Mouse (Mus musculus): Measurements from ENCODE around the gene Lypd6b.

The Lypd6b gene

DNA sequence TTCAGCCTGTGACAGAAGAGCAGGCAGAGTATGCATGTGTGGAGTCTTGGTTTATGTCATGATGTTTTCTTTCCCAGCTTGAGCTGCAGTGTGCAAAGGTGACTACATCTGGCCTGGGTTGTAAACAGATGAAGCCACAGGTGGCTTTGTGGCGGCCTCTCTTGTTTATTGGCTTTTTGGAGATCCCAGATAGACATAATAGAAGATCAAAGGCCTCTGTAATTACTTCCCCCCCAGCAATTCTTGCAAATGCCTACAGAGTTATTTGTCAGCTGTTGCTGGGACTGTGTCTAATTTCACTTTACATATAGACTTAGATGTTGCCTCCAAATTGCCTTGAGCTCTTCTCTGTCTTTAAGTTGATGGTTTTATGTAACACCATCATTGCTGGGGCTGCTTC lies 38.1 kb downstream of the Lypd6b start:
- no peak for DNase-seq

DNA sequence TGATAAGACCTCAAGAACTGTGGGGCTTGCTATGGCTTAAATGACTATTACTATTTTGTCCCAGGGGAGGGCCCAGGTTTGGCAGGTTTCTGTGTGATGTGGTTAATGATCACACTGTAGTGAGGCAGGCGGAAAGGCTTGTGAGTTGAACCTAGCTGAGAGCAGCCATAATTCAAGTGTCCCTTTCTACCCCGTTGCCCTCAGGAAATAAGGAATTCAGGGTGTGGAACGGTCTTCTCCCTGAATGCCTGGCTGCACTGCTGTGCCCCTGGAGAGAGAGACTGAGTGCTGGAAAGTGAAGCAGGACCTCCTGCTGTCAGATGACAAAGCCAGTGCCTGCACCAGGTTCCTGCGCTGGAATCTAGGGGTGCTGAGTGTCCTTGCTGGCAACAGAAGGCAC lies 40.3 kb downstream of the Lypd6b start:
- DNase-seq: no peak

DNA sequence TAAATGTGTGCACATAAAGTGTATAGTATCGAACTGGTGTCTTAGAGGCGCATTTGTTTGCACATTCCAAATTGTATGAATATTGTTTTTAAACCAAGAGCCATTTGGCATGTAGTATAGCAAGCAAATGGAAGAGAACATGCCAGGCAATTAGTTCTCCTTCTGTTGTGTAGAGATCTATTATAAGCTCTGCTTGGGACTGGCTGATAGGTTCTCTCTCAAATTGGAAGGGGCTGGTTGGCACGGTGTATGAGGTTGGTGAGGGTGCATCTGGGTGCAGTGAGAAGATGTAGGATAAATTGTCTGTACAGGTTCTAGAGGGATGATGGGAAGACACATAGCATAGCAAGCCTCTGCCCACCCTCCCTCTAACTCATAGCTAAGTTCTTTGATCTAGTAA lies 42.9 kb downstream of the Lypd6b start:
- no peak for DNase-seq

DNA sequence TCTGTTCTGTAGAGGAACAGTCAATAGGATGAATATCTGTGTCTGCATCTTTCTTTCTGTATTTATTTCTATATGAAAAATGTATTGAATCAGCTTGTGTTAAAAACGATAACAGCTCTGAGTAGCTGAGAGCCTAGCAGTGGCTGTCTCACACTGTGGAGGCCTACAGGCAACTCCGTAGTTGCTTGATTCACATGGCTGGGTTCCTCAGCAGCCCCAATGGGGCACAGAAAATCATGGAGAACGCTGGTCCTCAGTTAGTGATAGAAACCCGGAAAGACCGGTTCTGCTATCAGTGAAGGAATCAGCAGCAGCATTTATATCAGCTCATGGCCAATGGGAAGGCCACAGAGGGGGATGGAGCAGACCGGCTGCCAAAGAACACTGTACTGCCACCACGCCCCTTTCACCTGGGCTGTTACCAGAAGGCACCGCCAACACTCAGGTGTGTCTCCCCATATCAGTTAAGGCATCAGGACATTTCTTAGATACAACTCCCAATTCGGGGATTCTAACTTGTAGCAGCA lies 44.9 kb downstream of the Lypd6b start:
- DNase-seq: no peak

DNA sequence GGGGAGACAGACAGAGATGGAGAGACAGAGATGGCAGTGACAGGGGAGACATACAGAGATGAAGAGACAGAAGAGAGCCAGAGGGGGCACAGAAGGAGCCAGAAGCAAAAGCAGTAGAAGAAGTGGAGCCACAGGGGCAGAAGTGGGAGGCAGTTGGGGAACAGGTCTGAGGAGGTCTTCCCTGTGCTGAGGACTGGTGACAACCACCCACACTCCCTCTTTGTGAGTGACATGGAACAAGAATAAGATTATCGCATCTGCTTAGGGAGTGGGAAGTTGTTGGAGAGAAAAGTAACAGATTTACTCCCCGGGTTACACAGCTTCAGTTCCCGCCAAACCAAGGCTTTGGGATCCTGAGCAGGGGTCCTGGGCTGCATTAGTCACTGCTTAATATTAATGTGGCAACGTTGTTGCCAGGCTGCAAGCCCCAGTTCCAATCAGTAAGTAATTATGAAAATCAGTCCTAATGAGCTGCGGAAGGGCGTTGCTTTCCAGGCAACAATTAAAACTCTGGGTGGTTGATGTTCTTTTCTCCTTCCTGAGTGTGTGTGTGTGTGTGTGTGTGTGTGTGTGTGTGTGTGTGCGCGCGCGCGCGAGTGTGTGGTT lies 50.1 kb downstream of the Lypd6b start:
- no peak for DNase-seq

GRCm38 (mm10) chr2:49838611-49839010 lies 51.1 kb downstream of the Lypd6b start:
- DNase-seq: no peak

GRCm38 (mm10) chr2:49840573-49840972 lies 53.1 kb downstream of the Lypd6b start:
- peak; percentile 70 for DNase-seq

- peak; percentile 9 for DNase-seq
Observed at GRCm38 (mm10) chr2:49841089-49841488, 53.6 kb downstream of the Lypd6b start.

- DNase-seq: no peak
Observed at GRCm38 (mm10) chr2:49845104-49845503, 57.6 kb downstream of the Lypd6b start.

- no peak for DNase-seq
Observed at GRCm38 (mm10) chr2:49846097-49846496, 58.6 kb downstream of the Lypd6b start.

DNA sequence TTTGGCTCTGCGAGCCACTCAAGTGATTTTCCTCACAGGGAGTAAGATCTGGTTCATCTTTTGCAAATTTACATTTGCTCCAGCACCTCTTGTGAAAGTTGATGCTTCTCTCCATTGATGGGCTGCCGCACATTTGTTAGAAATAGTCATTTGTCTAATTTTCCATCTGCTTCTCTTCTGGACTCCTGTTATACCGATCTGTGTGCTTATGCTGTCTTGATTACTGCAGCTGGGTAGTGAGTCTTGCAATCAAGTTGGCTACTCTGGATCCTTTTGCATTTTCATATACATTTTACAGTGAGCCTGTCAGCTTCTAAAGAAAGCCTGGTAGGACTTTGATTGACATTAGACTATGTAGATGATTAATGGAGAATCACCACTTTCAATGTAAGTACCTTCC lies 59.4 kb downstream of the Lypd6b start:
- DNase-seq: no peak

DNA sequence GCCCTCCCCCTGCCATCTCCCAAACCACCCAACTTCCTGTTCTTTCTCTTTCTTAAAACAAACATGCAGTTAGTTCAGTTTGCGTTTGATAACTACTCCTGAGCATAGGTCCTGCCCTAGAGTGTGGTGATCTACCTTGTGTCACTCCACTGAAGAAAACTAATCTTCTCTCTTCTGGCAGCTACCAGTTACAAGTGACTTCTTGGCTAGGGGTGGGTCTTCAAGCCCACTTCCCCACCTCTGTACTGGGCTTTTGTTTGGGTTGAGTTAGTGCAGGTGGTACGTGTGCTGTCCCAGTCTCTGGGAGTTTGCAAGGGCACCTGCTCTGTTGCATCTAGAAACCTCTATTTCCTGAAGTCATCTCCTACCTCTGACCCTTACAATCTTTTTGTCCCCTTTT lies 60.3 kb downstream of the Lypd6b start:
- no peak for DNase-seq

DNA sequence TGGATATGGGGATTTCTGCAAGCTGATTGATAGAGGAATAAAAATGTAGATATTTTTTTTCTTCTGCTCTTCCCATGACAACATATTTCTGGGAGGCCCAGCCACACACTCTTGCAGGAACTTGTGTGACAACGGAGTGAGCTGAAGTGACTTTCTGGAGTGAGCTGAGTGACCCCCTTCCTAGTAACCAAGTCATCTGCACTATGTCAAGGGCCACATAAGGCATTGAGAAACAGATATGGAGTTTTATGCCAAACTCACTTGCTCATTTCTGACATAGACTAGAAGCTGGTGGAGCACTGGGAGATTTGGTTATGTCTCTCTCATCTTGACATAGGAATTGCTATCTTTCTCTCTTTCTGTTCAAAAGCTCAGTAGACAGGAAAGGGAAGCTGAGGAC lies 62.3 kb downstream of the Lypd6b start:
- no peak for DNase-seq

DNA sequence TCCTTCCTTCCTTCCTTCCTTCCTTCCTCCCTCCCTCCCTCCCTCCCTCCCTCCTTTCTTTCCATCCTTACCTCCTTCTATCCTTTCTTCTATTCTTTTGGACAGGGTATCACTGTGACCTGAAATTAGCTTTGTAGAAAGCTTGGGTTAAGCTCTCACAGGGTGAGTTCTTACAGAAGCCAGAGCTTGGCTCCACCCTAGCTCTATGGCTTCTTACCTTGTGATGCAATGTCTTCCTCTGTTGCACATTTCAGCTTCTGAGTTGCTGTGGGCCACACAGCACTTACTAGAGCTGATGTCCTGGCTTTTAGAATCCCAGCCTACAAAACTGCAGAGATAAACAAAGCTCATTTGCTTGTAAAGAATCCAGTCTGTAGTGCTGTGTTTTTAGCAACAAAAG lies 64.5 kb downstream of the Lypd6b start:
- no peak for DNase-seq

- no peak for DNase-seq
Observed at GRCm38 (mm10) chr2:49856161-49856564, 68.7 kb downstream of the Lypd6b start.

GRCm38 (mm10) chr2:49856584-49856983 lies 69.1 kb downstream of the Lypd6b start:
- no peak for DNase-seq

- no peak for DNase-seq
Observed at GRCm38 (mm10) chr2:49860219-49860962, 72.9 kb downstream of the Lypd6b start.

- DNase-seq: no peak
Observed at GRCm38 (mm10) chr2:49860969-49861592, 73.6 kb downstream of the Lypd6b start.

DNA sequence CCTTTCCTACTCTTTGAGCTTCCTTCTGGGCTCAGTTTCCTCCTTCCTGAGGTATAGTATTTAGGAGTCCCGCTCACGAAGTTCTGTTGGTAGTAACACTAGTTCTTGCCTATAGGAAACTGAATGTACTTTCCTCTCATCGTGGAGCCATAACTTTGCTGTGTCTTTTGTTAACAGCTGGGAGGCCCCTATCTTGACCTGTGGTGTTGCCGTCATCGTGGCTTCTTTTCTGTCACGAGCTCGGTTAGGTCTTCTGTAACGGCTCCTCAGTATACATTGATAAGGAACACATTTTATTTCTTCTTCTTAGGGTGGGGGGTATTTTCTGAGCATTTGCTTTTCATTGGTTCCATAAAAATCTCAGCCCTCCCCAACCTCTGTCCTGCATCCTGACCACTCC lies 74.2 kb downstream of the Lypd6b start:
- no peak for DNase-seq

DNA sequence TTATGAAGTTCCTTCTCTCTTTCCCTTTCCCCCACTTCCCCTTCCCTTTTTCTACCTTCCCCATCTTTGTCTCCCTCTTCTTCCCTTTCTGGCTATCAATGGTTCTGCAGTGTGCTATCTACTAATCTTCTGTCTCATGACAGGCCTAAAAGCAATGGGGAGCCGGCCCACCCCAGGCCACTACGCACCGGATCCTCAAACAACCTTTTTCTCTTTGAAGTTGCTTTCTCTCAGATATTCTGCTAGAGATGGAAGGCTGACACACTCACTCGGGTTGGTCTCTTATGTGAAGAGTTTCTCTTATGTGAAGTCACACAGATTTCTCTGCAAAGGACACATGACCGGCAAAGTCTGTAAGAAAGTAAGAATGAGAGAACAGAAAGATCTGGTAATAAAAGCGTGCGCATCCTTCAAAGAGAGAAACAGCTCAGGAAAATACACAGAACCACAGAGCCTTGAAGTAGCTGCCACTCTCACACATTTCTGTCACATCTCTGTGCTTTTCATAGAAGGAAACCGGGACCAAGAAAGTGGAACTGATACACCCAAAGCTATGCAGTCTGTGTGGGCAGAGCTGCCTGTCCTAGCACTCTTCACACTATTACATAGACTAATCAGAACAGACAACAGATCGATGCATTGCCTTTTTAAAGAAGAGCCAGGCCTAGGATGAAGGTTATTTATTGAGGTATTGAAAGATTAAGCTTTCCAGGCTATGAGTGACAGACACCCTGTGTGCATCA lies 80.8 kb downstream of the Lypd6b start:
- no peak for DNase-seq

DNA sequence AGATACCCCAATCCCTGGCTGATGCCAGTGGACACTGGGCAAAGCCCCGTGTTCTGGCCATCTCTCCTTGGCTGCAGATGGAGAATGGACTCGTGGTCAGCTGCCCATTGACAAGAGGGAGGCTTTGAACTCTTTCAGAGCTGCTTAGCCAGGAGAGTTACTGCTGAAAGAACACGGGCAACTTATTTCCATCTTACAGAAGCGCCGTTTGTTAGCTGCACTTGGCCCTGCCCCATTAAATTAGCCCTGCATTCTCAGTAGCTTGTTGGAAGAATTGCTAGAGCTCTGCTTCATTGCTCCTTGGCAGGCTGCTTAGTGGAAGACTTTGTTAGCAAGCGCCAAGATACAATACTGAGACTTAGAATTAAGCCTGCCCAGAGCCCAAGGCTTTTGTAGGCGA lies 81.6 kb downstream of the Lypd6b start:
- DNase-seq: no peak

DNA sequence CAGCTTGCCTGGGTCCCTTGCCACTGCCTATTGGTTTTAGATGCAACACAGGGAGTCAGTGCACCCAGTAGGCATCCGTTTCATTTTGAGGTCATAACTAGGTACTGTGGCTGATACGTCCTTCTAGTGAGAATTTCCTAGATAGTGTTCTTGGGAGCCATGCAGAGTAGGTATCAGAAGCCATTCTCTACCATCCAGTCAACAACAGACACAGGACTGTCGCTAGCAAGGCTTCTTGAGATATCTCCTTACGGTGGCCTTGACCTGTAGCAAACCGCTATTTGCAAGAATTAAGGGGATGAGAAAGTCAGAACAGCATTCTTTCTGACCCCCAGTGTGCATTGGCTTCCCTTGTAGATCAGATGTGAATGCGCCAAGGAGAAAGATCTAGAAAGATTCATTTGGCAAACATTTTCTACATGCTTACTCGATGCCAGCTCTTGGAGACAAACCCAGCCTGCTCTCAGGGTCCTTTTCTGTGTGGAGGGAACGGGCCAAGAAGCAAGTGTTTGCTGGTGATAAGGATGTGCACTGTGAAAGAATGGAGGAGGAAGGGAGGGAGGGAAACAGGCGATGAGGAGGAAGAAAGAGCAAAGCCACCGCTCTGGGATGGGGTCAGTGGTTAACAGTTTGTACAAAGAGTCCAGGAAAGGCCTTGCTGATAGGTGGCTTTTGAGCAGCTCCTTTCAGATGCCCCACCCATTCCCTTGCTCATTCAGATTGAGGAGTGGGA lies 82.5 kb downstream of the Lypd6b start:
- no peak for DNase-seq

DNA sequence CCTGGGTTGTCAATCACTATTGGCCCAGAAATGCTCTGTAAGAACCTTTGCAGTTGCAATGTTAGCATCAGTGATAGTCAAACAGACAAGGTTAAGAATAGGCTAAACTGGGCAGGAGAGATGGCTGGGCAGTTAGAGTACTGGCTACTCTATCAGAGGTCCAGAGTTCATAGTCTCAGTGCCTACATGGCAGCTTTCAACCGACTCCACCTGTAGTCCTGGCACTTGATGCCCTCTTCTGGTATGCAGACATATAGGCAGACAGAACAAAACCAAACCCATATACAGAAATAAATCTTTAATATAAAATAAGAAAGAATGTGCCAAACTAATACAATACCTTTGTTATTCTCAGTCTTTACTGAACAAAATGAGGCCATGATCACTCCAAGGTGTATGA lies 83.5 kb downstream of the Lypd6b start:
- DNase-seq: no peak
